Mouse (Mus musculus) MEL (cell line): ENCODE results near the gene Il10rb. TPM values are rescaled to one million over a fixed set of nuclear protein-coding genes. Genes with fewer than 3 reads are reported as not detected.

ENCODE experiments used
- DNase-seq: peaks from one replicate; pipeline ENCODE4 v3.0.0; 2011; ENCODE audit warnings: low read depth, low spot score
- H3K27ac ChIP-seq: 2 replicates; pipeline ENCODE4 v1.5.1; 2012; ENCODE audit warnings: low read depth, mild to moderate bottlenecking, control low read depth, low read length, moderate library complexity; ENCODE audit not compliant: control insufficient read depth
- H3K27me3 ChIP-seq, 2 experiments: fragments of 150-350 bp in 1 of 2; sonication (generic) in 1 of 2; 2 replicates each; pipeline ENCODE4 v1.6.1; 2012; ENCODE audit warnings: low read length in 2 of 2, mild to moderate bottlenecking in 2 of 2, improper control_type of control experiment in 1 of 2, moderate library complexity in 1 of 2; ENCODE audit not compliant: insufficient read depth in 2 of 2, control insufficient read depth in 1 of 2
- H3K36me3 ChIP-seq, 2 experiments: 2 replicates each; pipeline ENCODE4 v1.6.1; 2012 to 2014; ENCODE audit warnings: low read length in 2 of 2, improper control_type of control experiment in 1 of 2, inconsistent platforms in 1 of 2, mild to moderate bottlenecking in 1 of 2; ENCODE audit not compliant: insufficient read depth in 2 of 2, control insufficient read depth in 1 of 2
- H3K4me1 ChIP-seq, 2 experiments: fragments of 150-350 bp in 1 of 2; sonication (generic) in 1 of 2; 2 replicates each; pipeline ENCODE4 v1.6.1; 2012; ENCODE audit warnings: low read length in 2 of 2, improper control_type of control experiment in 1 of 2, mild to moderate bottlenecking in 1 of 2; ENCODE audit not compliant: insufficient read depth in 2 of 2, control insufficient read depth in 1 of 2
- H3K4me3 ChIP-seq, 2 experiments: fragments of 150-350 bp in 1 of 2; sonication (generic) in 1 of 2; 2 replicates each; pipeline ENCODE4 v1.5.1; 2012; ENCODE audit warnings: low read depth in 2 of 2, low read length in 2 of 2, mild to moderate bottlenecking in 2 of 2, moderate library complexity in 2 of 2, control low read depth in 1 of 2, improper control_type of control experiment in 1 of 2; ENCODE audit not compliant: control insufficient read depth in 1 of 2, insufficient read depth in 1 of 2
- H3K79me2 ChIP-seq: 2 replicates; pipeline ENCODE4 v1.6.1; 2012; ENCODE audit warnings: mild to moderate bottlenecking, low read length, moderate library complexity; ENCODE audit not compliant: control insufficient read depth, poor library complexity, insufficient read depth
- H3K9ac ChIP-seq: 2 replicates; pipeline ENCODE4 v1.6.1; 2012; ENCODE audit warnings: low read depth, mild to moderate bottlenecking, control low read depth, low read length, moderate library complexity; ENCODE audit not compliant: control insufficient read depth, poor library complexity, severe bottlenecking
- H3K9me3 ChIP-seq: fragments of 150-350 bp; sonication (generic); replicated peaks from 2 replicates; pipeline ENCODE4 v1.6.1; 2012; ENCODE audit warnings: mild to moderate bottlenecking, low read length, improper control_type of control experiment, moderate library complexity; ENCODE audit not compliant: insufficient read depth
- E2F4 ChIP-seq: IDR thresholded peaks from 2 replicates; pipeline ENCODE4 v1.6.1; 2011; ENCODE audit warnings: low read depth, low read length, improper control_type of control experiment, borderline replicate concordance
- EP300 ChIP-seq, 2 experiments: IDR thresholded peaks; 2 replicates each; pipeline ENCODE4 v1.6.1; 2011; ENCODE audit warnings: improper control_type of control experiment in 2 of 2, low read length in 2 of 2, low read depth in 1 of 2, mild to moderate bottlenecking in 1 of 2
- GATA1 ChIP-seq: IDR thresholded peaks from 2 replicates; pipeline ENCODE4 v1.6.1; 2011; ENCODE audit warnings: low read depth, low read length, improper control_type of control experiment
- RCOR1 ChIP-seq: IDR thresholded peaks from 2 replicates; pipeline ENCODE4 v1.6.1; 2012; ENCODE audit warnings: low read depth, mild to moderate bottlenecking, inconsistent platforms, low read length, improper control_type of control experiment
- TCF12 ChIP-seq: IDR thresholded peaks from 2 replicates; pipeline ENCODE4 v1.6.1; 2014; ENCODE audit warnings: low read depth, mild to moderate bottlenecking, inconsistent platforms, low read length, improper control_type of control experiment, moderate library complexity
- polyA plus RNA-seq, 2 experiments: library from polyadenylated mRNA; stranded (reverse) in 1 of 2; unstranded in 1 of 2; fragments of >175 nt in 1 of 2; fragments of >200 nt in 1 of 2; gene quantifications; 2 replicates each; pipeline versions ENCODE4 v1.2.1 to v1.2.4; 2012; ENCODE audit warnings: low replicate concordance in 2 of 2, low read depth in 1 of 2; ENCODE audit not compliant: insufficient read length in 2 of 2, insufficient read depth in 1 of 2, missing spikeins in 1 of 2
- total RNA-seq: library from RNA; depleted of rRNA; stranded (reverse); fragments of 300-350 nt; gene quantifications from 2 replicates; pipeline ENCODE4 v1.2.3, GENCODE M21; 2012; rRNA removed

Il10rb gene
- total and polyA plus RNA-seq, 3 experiments: 4.7 to 14.6 TPM; not detected in 1

DNA sequence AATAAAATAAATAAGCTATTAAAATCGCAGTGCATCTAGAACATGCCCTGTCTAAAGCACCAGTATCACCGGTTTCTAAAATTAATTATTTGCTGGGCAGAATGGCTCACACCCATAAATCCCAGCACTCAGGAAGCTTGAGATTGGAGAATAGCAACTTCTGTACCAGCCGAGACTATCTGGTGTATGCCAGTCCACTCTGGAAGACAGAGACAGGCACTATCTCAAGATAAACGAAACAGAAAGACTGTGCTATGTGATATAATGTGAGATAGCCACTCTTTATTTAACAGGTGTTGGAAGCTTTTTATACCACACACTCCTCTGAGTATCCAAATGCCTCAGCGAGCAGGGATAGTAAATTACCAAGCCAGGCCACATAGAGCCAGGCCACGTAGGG, 65.5 kb downstream of the Il10rb start:
- H3K27ac ChIP-seq: no peak overlapping the region
- H3K27me3 ChIP-seq: no peaks in the 10 kb centered on the region
- peaks cover 0 to 8% of the 10 kb centered on the region in 2 experiments; a peak in 2 of 4 replicates for H3K4me1 ChIP-seq
- no peak overlapping the region for H3K4me3 ChIP-seq
- no peaks in the 10 kb centered on the region for H3K9me3 ChIP-seq
- no peaks in the 10 kb centered on the region for H3K79me2 ChIP-seq
- no peak overlapping the region for H3K9ac ChIP-seq
- peaks cover 0 to 5% of the 10 kb centered on the region in 2 experiments; a peak in 2 of 4 replicates for H3K36me3 ChIP-seq
- DNase-seq: no peak
- peak in 1 of 2 experiments; percentile 60; a peak in 2 of 4 replicates for TF ChIP-seq EP300 (IDR thresholded peaks at IDR 0.05; ENCODE audit: low read depth in 1 of 2, low read length in 2 of 2)
- peak; percentile 75; the same call in 1 of the 2 replicates for TF ChIP-seq TCF12
- peak; percentile 76 for TF ChIP-seq RCOR1
- TF ChIP-seq GATA1: peak; percentile 49; the same call in 1 of the 2 replicates
- TF ChIP-seq E2F4: no peak
- TF ChIP-seq, all 39 proteins: peak for 4

Other genes with a start within 250 kb of the Il10rb start
- not detected in 2 replicates for gene Olig2, start 180.7 kb upstream of the Il10rb start, total RNA-seq
- not detected for gene Olig2, start 180.7 kb upstream of the Il10rb start, polyA plus RNA-seq
- not detected in 2 replicates for gene Olig1, start 136.4 kb upstream of the Il10rb start, total RNA-seq
- not detected for gene Olig1, start 136.4 kb upstream of the Il10rb start, polyA plus RNA-seq
- gene Ifnar2, start 33.4 kb upstream of the Il10rb start, total RNA-seq: 21.8 and 24.1 TPM in 2 replicates
- 10 to 100 TPM in 1 of 2 experiments, not detected in 1; 38.3 TPM for gene Ifnar2, start 33.4 kb upstream of the Il10rb start, polyA plus RNA-seq
- not detected in 2 replicates for gene Gm21970, start 14.4 kb upstream of the Il10rb start, total RNA-seq
- gene Gm21970, start 14.4 kb upstream of the Il10rb start, polyA plus RNA-seq: not detected
- gene Ifnar1, start 79.1 kb downstream of the Il10rb start, total RNA-seq: 10.3 and 12.2 TPM in 2 replicates
- gene Ifnar1, start 79.1 kb downstream of the Il10rb start, polyA plus RNA-seq: 10 to 100 TPM in 1 of 2 experiments, not detected in 1; 20.2 TPM
- 2.8 and 4.1 TPM in 2 replicates for gene Ifngr2, start 140.9 kb downstream of the Il10rb start, total RNA-seq
- 10 to 100 TPM in 1 of 2 experiments, not detected in 1; 11.0 TPM for gene Ifngr2, start 140.9 kb downstream of the Il10rb start, polyA plus RNA-seq
- 2.6 and 2.9 TPM in 2 replicates for gene Tmem50b, start 191.6 kb downstream of the Il10rb start, total RNA-seq
- gene Tmem50b, start 191.6 kb downstream of the Il10rb start, polyA plus RNA-seq: 1 to 10 TPM in 1 of 2 experiments, not detected in 1; 9.5 TPM
- gene Dnajc28, start 212.9 kb downstream of the Il10rb start, total RNA-seq: 0.85 and 1.2 TPM in 2 replicates
- gene Dnajc28, start 212.9 kb downstream of the Il10rb start, polyA plus RNA-seq: 1 to 10 TPM in 1 of 2 experiments, not detected in 1; 1.9 TPM
- 400 and 417 TPM in 2 replicates for gene Gart, start 240.8 kb downstream of the Il10rb start, total RNA-seq
- 100 to 1,000 TPM in 1 of 2 experiments, 10 to 100 TPM in 1; 94.0 to 509 TPM for gene Gart, start 240.8 kb downstream of the Il10rb start, polyA plus RNA-seq
- 93.6 and 102 TPM in 2 replicates for gene Son, start 241.3 kb downstream of the Il10rb start, total RNA-seq
- 100 to 1,000 TPM; 157 to 182 TPM for gene Son, start 241.3 kb downstream of the Il10rb start, polyA plus RNA-seq